Mouse (Mus musculus) 416B (cell line): ENCODE data around the gene Nfib.

Experiments
- DNase-seq: peaks from one replicate; pipeline ENCODE4 v3.0.0; 2011; ENCODE audit warnings: low read depth

Nfib gene

DNA sequence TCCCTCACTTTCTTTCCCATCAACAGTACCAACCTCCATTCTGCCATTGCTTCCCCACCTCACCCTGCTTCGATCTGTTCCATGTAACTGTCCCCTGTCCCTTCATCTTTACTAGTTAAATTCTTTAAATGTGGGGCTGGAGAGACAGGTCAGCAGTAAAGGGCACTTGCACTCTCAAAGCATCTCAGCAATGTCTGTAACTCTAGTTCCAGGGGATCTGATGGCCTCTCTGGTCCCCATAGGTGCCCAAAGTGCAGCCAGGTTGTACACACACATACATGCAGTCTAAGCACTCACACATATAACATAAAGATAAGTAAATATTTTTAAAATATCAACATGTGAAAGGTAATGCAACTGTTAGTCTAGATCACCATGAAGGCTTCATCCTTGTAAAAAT lies 356.5 kb downstream of the Nfib start:
- no peak for DNase-seq

DNA sequence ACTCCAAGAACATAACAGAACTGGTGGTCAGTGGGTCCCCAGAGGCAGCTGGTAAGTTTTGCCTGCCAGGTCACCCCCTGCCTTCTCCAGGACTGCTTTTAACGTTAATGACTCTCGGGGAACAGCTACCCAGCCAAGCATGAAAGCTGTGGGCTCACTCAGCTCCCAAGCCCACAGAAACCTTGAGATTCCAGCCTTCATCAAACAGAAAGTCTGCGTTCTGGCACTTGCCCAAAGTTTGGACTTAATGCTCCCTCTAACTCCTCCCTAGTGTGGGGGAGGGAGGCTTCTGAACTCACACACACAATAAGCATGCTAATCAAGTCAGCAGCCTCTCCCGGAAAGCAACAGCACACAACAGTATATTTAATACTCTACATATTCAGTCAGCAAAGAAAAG lies 360.8 kb downstream of the Nfib start:
- DNase-seq: no peak

DNA sequence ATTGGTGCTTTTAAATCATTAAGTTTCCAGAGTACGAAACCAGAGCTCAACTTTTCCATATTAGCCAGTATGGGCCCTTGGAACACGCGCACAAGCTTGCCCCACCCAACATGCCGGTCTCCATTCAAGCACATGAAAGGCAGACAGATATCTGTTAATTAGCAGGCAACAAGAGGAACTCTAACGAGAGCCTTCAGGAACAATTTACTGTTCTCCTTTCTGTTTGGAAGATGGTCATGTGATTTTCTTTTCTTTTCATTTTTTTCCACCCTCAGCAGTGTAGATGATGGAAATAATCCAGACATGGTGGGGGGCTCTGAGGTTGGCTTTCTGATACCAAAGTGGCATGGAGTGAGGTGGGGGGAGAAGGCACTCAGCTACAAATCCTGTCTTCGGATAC lies 361.3 kb downstream of the Nfib start:
- DNase-seq: no peak

DNA sequence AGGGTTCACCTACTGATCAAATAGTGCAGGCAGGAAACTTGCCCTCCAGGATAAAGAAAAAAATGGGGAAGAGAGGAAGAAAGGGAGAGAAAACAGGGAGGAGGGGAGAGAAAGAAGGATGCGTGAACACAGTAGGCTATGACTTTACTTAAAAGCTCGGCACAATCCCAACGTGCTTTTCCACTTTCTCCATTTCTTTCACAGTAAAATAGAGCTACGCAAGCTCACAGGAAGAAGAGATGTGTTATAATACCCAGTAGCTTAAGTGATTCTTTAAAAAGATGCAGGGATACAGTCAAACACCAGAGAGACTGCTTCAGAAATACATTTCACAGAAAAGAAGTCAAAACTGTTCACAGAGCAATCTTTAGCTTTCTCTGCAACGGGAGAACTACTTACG lies 366.6 kb downstream of the Nfib start:
- DNase-seq: no peak

DNA sequence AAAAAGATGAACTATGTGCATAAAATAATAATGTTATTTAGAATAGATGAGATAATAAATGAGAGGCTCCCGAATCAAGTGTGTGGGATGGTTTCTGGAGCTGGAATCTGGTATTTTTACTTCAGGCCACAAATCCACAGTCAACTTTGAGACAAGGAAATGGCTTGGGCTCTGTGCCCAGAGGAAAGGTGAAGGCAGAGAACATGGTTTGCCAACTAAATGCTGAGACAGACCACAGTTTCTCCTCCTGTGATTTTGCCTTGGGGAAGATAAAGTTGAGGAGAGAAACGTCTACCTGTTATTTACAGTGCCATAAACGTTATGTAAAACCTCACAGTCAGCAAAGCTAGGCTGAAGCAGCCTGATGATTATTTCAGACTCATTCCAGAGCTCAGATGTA lies 367.1 kb downstream of the Nfib start:
- DNase-seq: no peak

DNA sequence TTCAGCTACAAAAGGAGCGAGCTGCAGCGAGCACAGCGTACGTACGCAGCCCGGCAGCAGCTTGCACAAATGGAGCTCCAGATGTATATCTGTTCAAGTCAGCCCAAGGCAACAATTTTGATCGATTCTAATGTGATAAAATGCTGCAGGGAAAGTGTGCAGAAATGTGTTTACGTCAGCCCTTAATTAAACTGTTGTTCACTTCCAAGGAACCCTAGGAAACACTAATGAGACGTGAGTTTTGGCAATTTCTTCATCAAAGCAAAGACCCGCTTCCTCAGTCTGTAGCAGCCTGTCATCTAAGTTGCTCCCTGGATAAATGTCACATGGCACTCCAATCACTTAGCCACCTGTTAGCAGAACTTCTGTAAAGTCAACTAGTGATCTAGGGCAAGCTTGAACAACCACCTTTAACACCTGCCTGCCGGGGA lies 368.6 kb downstream of the Nfib start:
- no peak for DNase-seq

DNA sequence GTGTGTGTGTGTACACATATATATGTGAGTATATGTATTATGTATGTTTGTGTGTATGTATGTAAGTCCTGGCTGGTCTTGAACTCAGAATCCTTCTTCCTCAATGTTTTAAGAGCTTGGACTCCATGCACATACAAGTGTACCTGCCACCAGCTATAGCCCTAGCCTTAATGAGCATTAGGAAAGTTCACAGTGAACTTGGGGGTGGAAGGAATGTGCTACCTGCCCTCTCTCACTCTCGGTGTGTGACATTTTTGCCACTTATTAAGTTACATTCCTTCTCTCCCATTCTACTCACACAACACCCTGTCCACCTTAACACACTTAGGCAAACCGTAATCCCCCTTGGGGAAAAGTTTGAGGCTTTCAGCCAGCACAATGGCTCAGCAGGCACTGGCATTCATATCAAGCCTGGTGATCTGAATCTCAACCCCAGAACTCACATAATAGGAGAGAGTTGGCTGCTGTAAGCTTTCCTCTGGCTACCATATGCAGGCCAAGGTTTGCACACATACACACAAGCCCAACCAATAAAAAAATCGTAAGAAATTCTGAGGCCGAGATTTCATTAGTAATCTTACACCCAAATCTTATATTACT lies 370.2 kb downstream of the Nfib start:
- no peak for DNase-seq

DNA sequence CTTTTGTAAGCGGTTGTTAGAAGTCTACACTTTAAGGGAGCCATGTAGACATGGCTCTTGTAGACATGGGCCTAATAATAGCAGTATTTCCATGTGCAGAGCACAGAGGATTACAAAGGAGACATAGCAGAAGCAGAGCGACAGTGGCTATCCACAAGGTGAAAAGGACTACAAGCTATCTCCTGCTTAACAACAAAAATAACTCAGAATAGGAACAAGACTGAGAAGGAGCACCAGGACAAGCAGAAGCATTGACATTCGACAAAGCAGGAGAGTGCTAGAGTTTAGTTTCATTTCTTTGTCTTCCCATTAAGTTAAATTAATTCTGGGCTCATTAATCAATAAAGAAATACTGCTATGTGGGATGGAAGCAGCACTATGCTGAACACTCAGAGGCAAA lies 372.1 kb downstream of the Nfib start:
- DNase-seq: no peak

DNA sequence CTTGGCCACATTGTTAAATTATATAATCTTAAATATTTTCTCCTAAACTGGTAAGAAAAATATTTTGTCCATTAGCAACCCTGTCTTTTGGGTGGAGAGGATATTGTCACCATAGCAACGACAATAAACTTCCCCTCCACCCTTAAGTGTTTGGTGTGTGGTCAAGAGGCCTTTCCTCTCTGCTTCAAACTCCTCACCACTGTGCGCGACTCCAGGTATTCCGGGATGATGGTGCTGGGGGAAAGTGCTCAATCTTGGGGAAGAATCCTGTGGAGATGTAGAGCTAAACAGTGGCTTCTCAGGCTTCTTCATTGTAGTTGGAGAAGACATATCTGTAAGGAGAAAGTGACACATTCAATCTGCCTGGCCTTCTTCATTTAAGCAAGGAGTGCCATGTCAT lies 375.5 kb downstream of the Nfib start:
- DNase-seq: no peak

DNA sequence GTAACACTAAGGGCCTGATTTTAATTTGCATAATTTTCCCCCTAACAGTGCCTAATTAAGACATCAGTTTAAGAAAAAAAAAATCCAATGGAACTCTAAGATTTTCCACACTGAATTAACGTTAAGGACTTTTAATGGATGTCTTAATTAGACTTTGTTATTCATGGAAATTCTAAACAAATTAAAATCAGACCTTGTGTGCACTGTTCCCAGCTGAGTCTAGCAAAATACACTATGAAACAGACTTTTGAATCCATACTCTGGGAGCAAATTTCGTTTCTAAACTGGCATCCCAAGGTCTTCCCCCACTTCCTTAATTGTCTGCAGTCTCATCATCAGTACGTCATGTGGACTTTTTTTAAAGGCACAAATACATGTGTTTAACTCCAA lies 379.4 kb downstream of the Nfib start:
- DNase-seq: no peak

DNA sequence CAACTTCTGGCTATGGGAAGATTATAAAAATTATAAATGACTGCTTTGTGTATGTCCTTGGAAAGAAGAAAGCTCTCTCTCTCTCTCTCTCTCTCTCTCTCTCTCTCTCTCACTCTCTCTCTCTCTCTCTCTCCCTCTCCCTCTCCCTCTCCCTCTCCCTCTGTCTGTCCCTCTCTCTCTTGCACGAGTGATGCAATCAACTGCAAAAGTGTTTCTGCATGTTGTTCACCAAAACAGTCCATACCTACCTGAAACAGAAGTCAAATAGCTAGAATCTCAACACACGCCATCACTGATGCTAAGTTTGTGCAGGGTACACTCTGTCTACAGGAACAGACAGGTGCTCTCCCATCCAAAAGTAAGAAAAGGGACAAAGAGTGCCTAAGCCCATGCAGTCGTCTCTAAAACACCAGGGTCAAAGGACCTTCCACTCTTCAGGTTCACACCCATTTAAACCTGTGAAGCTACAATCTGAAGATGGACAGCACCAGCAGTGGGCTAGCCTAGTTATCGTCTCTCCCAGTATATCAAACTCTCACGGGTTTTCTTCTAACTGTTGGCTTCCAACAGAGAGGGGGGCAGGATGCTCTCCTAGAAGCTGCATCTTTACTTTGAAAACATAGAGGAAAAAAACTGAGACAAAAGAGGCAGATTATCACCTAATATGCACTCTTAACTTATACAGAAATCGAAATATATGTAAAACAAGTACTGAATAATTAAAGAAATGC lies 380.0 kb downstream of the Nfib start:
- no peak for DNase-seq

DNA sequence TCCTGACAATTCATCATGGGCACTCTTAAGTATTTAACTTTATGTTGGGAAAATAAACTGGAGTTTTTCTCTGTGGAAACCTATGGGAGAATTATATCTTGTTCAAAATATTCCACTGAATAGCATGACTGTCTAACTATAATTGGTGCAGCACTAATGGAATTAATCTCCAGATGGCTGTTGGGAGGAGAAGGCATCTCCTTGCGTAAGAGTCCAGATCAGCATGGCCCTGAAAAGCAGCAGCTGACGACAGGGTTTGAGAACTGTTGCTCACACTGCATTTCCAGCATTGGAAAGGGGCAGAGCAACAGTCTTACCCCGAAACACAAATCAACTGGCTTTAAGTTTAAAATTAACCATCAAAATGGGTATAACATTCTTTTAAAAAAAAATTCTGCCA lies 380.6 kb downstream of the Nfib start:
- no peak for DNase-seq

DNA sequence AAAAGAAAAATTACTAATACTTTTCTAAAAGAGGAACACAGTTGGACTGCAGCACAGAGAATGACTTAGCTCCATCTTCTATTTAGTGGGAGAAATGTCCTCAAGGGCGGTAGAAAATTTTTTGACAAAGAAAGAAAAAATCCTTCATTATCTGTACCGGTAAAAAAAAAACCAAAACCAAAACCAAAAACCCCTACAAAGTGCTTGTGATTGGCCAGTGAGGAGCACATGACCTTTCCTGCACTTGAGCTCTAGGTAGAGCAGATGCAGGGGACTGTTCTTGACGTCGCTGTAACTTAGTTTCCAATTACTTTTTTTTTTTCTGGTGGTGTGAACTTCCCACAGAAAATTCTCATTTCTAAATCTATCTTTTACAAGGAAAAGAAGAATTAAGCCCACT lies 384.5 kb downstream of the Nfib start:
- DNase-seq: no peak

DNA sequence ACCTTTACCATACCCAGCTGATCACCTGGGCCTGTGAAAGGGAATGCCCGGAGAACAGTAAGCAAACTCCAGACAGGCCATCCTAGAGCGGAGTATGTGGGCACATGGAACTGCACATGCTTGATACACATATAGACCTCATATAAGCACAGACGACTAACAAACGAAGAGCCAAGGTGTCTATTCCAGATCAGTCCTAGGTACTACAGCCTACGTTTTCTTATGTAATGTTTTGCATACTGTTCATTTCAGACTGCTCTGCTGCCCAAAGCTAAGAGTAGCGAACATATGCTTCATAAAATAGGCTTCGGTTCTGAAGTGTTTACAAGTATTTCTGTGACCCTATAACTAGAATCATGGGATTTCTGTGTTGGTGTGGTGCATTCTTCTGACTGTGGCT lies 386.2 kb downstream of the Nfib start:
- no peak for DNase-seq

DNA sequence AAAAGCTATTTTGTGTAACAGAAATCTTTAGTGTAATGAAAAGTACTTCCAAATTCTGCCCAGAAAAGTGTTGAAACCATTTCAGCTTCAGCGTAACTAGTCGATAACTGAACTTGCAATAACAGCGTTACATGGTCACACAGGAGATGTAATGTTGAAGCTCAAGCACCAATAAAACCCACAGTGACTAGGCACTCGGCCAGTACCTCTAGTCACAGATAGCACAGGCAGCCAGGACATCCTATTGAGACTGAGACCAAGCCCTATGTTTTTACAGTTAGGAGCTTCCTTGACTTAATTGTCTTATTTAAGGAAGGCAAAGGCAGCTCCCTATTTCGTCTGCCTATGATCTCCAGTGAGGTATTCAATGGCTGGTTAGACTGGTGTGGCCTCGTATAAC lies 389.4 kb downstream of the Nfib start:
- peak; percentile 50 for DNase-seq

DNA sequence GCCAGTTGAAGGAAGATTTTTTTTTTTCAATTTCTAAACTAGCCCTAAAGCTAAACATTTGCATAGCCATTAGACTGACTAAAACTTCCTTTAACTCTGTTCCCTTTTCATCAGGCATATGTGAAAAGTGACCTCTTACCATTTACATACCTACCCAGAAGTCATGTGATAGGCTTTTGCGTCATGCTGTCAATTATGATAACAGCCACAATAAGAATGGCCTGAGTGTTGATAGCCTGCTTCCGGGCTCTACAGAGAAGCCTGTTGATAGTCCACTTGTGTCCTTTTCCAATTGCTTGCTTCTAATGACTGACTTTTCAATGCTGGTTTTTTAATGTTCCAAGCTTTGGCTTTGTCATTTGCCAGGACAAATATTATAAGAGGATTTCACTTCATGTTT lies 389.8 kb downstream of the Nfib start:
- no peak for DNase-seq

DNA sequence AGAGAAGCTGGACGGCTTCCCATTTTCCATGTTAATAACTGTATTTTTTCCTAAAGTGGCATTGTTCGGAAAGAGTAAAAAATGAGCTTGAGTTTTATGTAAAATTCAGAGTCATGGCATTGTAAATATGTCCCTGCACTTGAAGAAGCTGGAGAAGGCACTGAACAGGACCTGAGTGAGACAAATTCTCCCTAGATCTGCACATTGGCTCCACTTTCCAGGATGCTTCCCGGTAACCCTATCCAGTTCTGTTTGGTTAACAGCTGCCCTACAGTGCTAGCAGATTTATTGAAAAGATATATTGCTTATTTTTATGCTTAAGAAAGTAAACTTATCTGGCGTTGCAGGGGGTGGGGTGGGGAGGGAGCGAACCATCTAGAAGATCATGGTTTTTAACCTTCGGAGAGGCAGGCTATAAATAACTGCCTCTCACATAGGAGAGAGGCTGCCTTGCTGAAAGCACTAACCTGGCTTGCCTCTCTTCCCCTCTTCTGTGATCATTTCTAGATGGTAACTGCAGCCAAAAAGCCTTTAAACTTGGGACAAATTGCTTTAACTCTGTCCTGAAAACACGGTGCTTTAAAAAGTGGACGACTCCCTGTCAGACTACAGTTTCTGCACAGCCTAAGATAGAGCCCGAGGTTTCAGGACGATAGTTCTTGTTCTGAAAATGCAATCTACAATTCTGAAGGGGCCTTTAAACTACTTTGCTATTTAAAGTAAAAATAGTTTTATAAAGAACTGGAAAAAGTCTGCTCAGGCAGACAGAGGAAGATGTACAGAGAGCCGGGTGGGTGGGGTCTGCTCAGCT lies 394.4 kb downstream of the Nfib start:
- DNase-seq: no peak

DNA sequence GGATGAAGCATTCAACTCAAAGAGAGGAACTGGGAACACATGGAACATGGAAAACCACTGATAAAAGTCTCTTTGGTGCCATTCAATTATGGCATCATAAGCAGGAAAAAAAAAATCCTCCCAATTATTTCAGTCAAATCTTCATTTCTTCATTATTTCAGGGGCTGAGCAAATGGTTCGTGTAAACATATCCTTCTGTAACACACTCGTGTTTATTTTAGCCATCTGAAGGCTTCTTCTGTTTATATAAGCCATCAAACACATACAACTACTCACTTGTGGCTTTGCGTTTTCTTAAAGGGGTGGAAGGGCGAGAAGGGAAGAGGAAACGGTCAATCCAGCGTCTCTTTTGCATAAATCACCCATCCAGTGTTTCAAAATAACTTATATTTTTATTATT lies 399.5 kb downstream of the Nfib start:
- no peak for DNase-seq

DNA sequence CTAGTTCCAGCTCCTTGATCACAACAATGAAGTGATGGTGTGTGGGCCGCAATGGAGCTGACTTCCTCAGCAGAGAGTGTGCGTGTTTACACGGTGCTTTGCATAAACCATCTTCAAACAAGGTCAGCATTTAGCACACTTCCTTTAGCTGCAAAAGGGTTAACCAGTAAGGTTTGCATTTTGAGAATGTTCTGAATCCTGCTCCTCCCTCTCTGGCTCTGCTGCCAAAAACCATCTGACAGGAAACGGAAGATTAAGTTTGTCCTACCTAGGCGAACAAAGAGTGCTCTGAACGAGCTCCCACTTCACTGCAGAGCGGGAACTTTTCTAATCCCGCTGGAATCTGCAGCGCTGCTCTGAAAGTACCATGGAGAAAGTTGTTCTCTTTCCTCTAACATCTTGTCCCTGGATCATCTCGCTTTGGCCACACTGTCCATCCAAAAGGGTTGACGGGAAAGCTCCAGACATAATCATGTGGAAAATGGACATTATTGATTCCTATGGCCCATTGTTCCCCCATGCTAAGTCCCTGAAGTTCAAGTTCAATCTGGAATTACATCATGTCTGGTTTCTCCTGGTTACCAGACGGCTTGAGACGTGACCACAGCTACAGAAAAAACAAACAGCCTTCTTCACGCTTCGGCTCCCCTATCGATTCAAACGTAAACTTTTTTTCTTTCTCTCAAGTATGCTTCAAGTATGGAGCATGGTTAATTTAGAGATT lies 401.2 kb downstream of the Nfib start:
- DNase-seq: no peak

DNA sequence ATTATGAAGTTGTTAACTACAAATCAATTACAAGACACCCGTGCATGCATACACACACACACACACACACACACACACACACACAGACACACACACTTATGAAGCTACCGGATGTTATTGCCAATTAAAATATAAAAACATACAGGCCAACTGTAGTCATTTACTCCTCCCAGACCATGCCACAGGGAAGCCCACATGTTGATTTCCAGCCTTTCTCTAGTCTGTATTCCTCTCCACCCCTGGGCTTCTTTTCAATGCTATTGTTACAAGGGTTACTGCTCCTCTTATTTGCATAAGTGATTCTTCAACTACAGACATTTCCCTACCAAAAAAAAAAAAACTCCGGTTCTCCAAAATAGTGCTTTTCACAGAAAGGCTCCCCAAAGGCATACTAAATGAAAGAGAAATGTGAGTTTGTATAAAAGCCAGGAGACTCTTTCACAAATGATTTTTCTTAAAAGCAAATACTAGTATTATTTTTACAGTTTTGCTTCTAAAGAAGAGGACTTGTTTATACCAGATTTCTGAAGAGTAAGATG lies 402.1 kb downstream of the Nfib start:
- no peak for DNase-seq

DNA sequence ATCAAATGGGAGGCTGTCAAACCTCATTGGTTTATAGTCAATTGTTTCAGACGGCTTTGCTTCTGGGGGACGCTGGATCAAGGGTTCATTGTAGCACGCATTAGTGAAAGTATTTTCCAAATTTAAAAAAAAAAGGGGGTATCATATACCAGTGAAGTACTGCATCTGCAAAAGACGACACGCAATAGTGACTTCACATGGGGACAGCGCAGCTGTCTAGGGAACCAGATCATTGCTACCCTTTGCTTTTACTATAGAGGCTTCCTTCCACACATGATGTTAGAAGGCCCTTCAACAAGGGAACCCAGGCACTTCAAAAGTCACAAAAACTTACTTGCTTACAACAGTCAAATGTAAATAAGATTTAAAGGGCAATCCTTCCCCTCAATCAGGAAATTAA lies 402.6 kb downstream of the Nfib start:
- no peak for DNase-seq

DNA sequence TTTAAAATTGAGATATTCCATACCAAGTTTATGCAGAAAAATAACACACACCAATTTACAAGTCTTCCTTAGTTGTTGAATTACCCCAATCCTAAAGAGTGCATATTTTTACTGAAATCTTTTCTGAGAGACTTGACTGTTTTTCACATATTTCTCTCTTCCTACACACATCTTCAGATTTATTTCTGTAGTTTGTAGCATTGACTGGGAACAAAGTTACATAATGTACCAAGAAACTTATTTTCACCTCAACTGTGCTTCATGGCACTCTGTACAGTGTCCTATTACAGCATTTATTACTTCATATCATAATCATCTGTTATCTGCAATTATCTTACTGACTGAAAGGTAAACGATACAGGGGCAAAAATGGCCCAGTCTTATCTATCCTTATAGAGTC lies 406.9 kb downstream of the Nfib start:
- no peak for DNase-seq
